Mouse (Mus musculus) testis, adult 2 months (tissue): ENCODE measurements at regions not wholly inside any gene's neighbourhood (a gene's known extent, or its start where the extent isn't known, plus 50 kb on each side); places are given as distances from the start of the nearest gene placed in this dataset.

ENCODE experiments used
- CTCF ChIP-seq: fragments of 200-500 bp; IDR thresholded peaks from 2 replicates; pipeline ENCODE4 v1.5.1; 2012; ENCODE audit warnings: low read depth, mild to moderate bottlenecking, inconsistent platforms, low read length, moderate library complexity; ENCODE audit not compliant: control insufficient read depth, insufficient read depth, insufficient replicate concordance
- POLR2A ChIP-seq: fragments of 200-500 bp; IDR thresholded peaks from 2 replicates; pipeline ENCODE4 v1.6.1; 2012; ENCODE audit warnings: low read depth, mild to moderate bottlenecking, inconsistent platforms, low read length, moderate library complexity; ENCODE audit not compliant: control insufficient read depth

GRCm38 (mm10) chr15:69441008-69441407 is 2940.3 kb upstream of the Lrrc6 start:
- TF ChIP-seq CTCF (no peak), POLR2A (no peak)
